Mouse (Mus musculus): ENCODE results near the gene Mettl13. TPM values are rescaled to one million over a fixed set of nuclear protein-coding genes. Genes with fewer than 3 reads are reported as not detected.
A peak's percentile ranks its signal among the peaks of the same experiment; 100 is the strongest.

The Mettl13 gene
- 12.0 TPM for polyA plus RNA-seq (2021)

GRCm38 (mm10) chr1:162548016-162548916 is at the start of gene Mettl13:
TSS of gene Mettl13 (minus strand) at chr1:162548551.
- POLR2A ChIA-PET, result interaction anchor here (0.9 kb wide), 1 partner anchor 189 kb away, joined by 3 read pairs; no protein-coding TSS in a partner anchor
- in situ Hi-C loops (cut with MboI; ENCODE audit: low pct_unique_long_range_greater_than_20kb), result loop anchor here (25.0 kb wide), 1 partner anchor 561 kb away; the partner anchor contains the start of gene 4930558K02Rik

GRCm38 (mm10) chr1:162597379-162598102 is 49.2 kb upstream of the Mettl13 start:
- no peak for TF ChIP-seq CTCF (IDR thresholded peaks at IDR 0.05)
- POLR2A ChIA-PET, result no interaction called here

More at GRCm38 (mm10) chr1:162548016-162548916, at the start of gene Mettl13:
- DNase-seq (ENCODE audit: low read depth, low spot score), result peak; percentile 53
- CTCF ChIA-PET, result interaction anchor here (1.2 to 2.7 kb wide), 8 partner anchors 10 to 190 kb away, joined by 3 to 13 read pairs (median 6); no protein-coding TSS in a partner anchor
- H3K27me3 ChIP-seq, result no peaks in the 10 kb centered on the region
- TF ChIP-seq CTCF (IDR thresholded peaks at IDR 0.05), result no peak
- peak; percentile 95 for ATAC-seq

GRCm38 (mm10) chr1:162590415-162590997 is 42.2 kb upstream of the Mettl13 start:
- in situ Hi-C loops (cut with MboI; ENCODE audit: low pct_unique_long_range_greater_than_20kb), result no loop called here
- DNase-seq (ENCODE audit: low read depth, low spot score) (no peak), ATAC-seq (no peak)
- CTCF ChIA-PET, result no interaction called here
- no peaks in the 10 kb centered on the region for H3K27me3 ChIP-seq
- no peak for TF ChIP-seq CTCF (IDR thresholded peaks at IDR 0.05)
- POLR2A ChIA-PET, result no interaction called here

More at GRCm38 (mm10) chr1:162597379-162598102, 49.2 kb upstream of the Mettl13 start:
- ATAC-seq, result no peak
- CTCF ChIA-PET, result no interaction called here
- H3K27me3 ChIP-seq, result no peaks in the 10 kb centered on the region
- DNase-seq (ENCODE audit: low read depth, low spot score), result no peak
- in situ Hi-C loops (cut with MboI; ENCODE audit: low pct_unique_long_range_greater_than_20kb), result no loop called here

- ChIA-PET POLR2A (no interaction called here), CTCF (no interaction called here)
- in situ Hi-C loops (cut with MboI; ENCODE audit: low pct_unique_long_range_greater_than_20kb), result no loop called here
- no peak for TF ChIP-seq CTCF (IDR thresholded peaks at IDR 0.05)
- H3K27me3 ChIP-seq, result no peaks in the 10 kb centered on the region
- DNase-seq (ENCODE audit: low read depth, low spot score), result no peak
- ATAC-seq, result no peak
Observed at GRCm38 (mm10) chr1:162589443-162589842, 41.1 kb upstream of the Mettl13 start.

GRCm38 (mm10) chr1:162588606-162589005 is 40.3 kb upstream of the Mettl13 start:
- POLR2A ChIA-PET, result no interaction called here
- in situ Hi-C loops (cut with MboI; ENCODE audit: low pct_unique_long_range_greater_than_20kb), result no loop called here
- no peak for TF ChIP-seq CTCF (IDR thresholded peaks at IDR 0.05)
- ATAC-seq, result no peak
- DNase-seq (ENCODE audit: low read depth, low spot score), result no peak
- CTCF ChIA-PET, result no interaction called here
- no peaks in the 10 kb centered on the region for H3K27me3 ChIP-seq

- H3K27me3 ChIP-seq, result no peaks in the 10 kb centered on the region
- in situ Hi-C loops (cut with MboI; ENCODE audit: low pct_unique_long_range_greater_than_20kb), result no loop called here
- CTCF ChIA-PET, result interaction anchor here (0.7 to 1.7 kb wide), 3 partner anchors 16 to 228 kb away, joined by 3 to 4 read pairs (median 4); no protein-coding TSS in a partner anchor
- ATAC-seq, result no peak
- POLR2A ChIA-PET, result interaction anchor here (0.7 kb wide), 1 partner anchor 15 kb away, joined by 5 read pairs; no protein-coding TSS in a partner anchor
- DNase-seq (ENCODE audit: low read depth, low spot score), result no peak
- TF ChIP-seq CTCF (IDR thresholded peaks at IDR 0.05), result no peak
Observed at GRCm38 (mm10) chr1:162586282-162586681, 37.9 kb upstream of the Mettl13 start.

GRCm38 (mm10) chr1:162582884-162583283 is 34.5 kb upstream of the Mettl13 start:
- CTCF ChIA-PET, result no interaction called here
- H3K27me3 ChIP-seq, result no peaks in the 10 kb centered on the region
- POLR2A ChIA-PET, result no interaction called here
- no peak for TF ChIP-seq CTCF (IDR thresholded peaks at IDR 0.05)
- DNase-seq (ENCODE audit: low read depth, low spot score), result no peak
- ATAC-seq, result no peak
- in situ Hi-C loops (cut with MboI; ENCODE audit: low pct_unique_long_range_greater_than_20kb), result no loop called here

- ChIA-PET CTCF (no interaction called here), POLR2A (no interaction called here)
- DNase-seq (ENCODE audit: low read depth, low spot score) (no peak), ATAC-seq (no peak)
- in situ Hi-C loops (cut with MboI; ENCODE audit: low pct_unique_long_range_greater_than_20kb), result no loop called here
- peak; percentile 37 for TF ChIP-seq CTCF (IDR thresholded peaks at IDR 0.05)
- no peaks in the 10 kb centered on the region for H3K27me3 ChIP-seq
Observed at GRCm38 (mm10) chr1:162575098-162575497, 26.7 kb upstream of the Mettl13 start.

- H3K27me3 ChIP-seq, result no peaks in the 10 kb centered on the region
- DNase-seq (ENCODE audit: low read depth, low spot score) (no peak), ATAC-seq (peak; percentile 58)
- TF ChIP-seq CTCF (IDR thresholded peaks at IDR 0.05), result no peak
- in situ Hi-C loops (cut with MboI; ENCODE audit: low pct_unique_long_range_greater_than_20kb), result no loop called here
- ChIA-PET POLR2A (interaction anchor here (0.6 kb wide), 2 partner anchors 16 to 28 kb away, joined by 3 to 5 read pairs; no protein-coding TSS in a partner anchor), CTCF (interaction anchor here (0.6 kb wide), 1 partner anchor 14 kb away, joined by 3 read pairs; no protein-coding TSS in a partner anchor)
Observed at GRCm38 (mm10) chr1:162570931-162571601, 22.7 kb upstream of the Mettl13 start.

- peak; percentile 63 for DNase-seq (ENCODE audit: low read depth, low spot score)
- TF ChIP-seq CTCF (IDR thresholded peaks at IDR 0.05), result peak; percentile 76
- POLR2A ChIA-PET, result no interaction called here
- CTCF ChIA-PET, result no interaction called here
- ATAC-seq, result peak; percentile 97
- in situ Hi-C loops (cut with MboI; ENCODE audit: low pct_unique_long_range_greater_than_20kb), result no loop called here
- no peaks in the 10 kb centered on the region for H3K27me3 ChIP-seq
Observed at GRCm38 (mm10) chr1:162570260-162570748, 22.0 kb upstream of the Mettl13 start, which contains the start of gene Vamp4. TSS of gene Vamp4 (plus strand) at chr1:162570515.
